Mouse (Mus musculus): ENCODE data around the gene Pnpo.

- TF ChIP-seq POLR2A (IDR thresholded peaks at IDR 0.05; ENCODE audit: borderline replicate concordance, extremely low read depth, insufficient read depth, insufficient read length, poor library complexity, severe bottlenecking), result no peak
- no peak for TF ChIP-seq CTCF (IDR thresholded peaks at IDR 0.05; ENCODE audit: borderline replicate concordance, extremely low read depth, insufficient read depth, insufficient read length)
Measured at GRCm38 (mm10) chr11:96966172-96966571, 22.4 kb upstream of the Pnpo start.
